Mouse (Mus musculus) myocyte (in vitro differentiated cells): ENCODE measurements around the gene Osbpl8.

Source experiments
- CEBPB ChIP-seq: IDR thresholded peaks from 2 replicates; pipeline ENCODE4 v1.6.1; 2011; ENCODE audit warnings: mild to moderate bottlenecking, moderate library complexity; ENCODE audit not compliant: poor library complexity, insufficient read depth, severe bottlenecking
- E2F4 ChIP-seq: IDR thresholded peaks from one replicate; pipeline ENCODE4 v1.6.1; 2011; ENCODE audit warnings: mild to moderate bottlenecking, control low read depth, moderate library complexity; ENCODE audit not compliant: insufficient read depth
- MAX ChIP-seq: IDR thresholded peaks from one replicate; pipeline ENCODE4 v1.6.1; 2011; ENCODE audit warnings: low read depth, mild to moderate bottlenecking, control low read depth
- MYOD1 ChIP-seq, 3 experiments: IDR thresholded peaks; one replicate each; pipeline ENCODE4 v1.6.1; 2011; ENCODE audit warnings: control low read depth in 2 of 3, low read depth in 2 of 3, mild to moderate bottlenecking in 2 of 3, moderate library complexity in 1 of 3; ENCODE audit not compliant: insufficient read length in 2 of 3, control insufficient read depth in 1 of 3
- MYOG ChIP-seq, 3 experiments: IDR thresholded peaks; one replicate each; pipeline ENCODE4 v1.6.1; 2011; ENCODE audit warnings: control low read depth in 2 of 3, low read depth in 2 of 3, mild to moderate bottlenecking in 2 of 3; ENCODE audit not compliant: insufficient read length in 2 of 3, control insufficient read depth in 1 of 3, insufficient read depth in 1 of 3
- POLR2A ChIP-seq: IDR thresholded peaks from one replicate; pipeline ENCODE4 v1.6.1; 2011; ENCODE audit warnings: low read depth, mild to moderate bottlenecking, control low read depth, moderate library complexity; ENCODE audit not compliant: insufficient read length
- POLR2AphosphoS2 ChIP-seq: IDR thresholded peaks from one replicate; pipeline ENCODE4 v1.6.1; 2011; ENCODE audit warnings: low read depth, control low read depth; ENCODE audit not compliant: insufficient read length
- REST ChIP-seq: IDR thresholded peaks from one replicate; pipeline ENCODE4 v1.6.1; 2011; ENCODE audit warnings: mild to moderate bottlenecking, control low read depth, moderate library complexity; ENCODE audit not compliant: insufficient read depth, insufficient read length
- SRF ChIP-seq: IDR thresholded peaks from one replicate; pipeline ENCODE4 v1.6.1; 2011; ENCODE audit warnings: low read depth; ENCODE audit not compliant: control insufficient read depth, insufficient read length
- TCF12 ChIP-seq: IDR thresholded peaks from one replicate; pipeline ENCODE4 v1.6.1; 2011; ENCODE audit warnings: mild to moderate bottlenecking, control low read depth; ENCODE audit not compliant: poor library complexity, insufficient read depth, severe bottlenecking
- USF1 ChIP-seq: IDR thresholded peaks from one replicate; pipeline ENCODE4 v1.6.1; 2011; ENCODE audit warnings: low read depth, mild to moderate bottlenecking, control low read depth, moderate library complexity

DNA sequence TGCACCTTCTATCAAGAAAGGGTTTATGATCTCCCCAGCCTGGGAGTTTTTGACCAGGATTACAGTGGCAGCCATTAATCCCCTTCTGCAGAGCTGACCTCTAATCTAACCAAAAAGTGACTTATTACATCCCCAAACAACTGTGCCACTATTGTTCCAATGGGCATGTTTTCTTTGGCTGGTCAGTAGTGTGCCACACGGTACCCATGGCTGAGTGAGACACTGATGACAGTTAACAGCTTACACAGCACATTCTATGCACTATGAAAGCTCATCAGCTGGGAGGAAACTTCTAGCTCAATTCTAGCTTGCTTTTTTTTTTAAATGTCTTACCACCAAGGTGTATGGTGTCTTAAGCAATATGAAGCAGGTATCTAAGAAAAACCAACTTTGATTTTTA is 25.4 kb upstream of the Osbpl8 start:
- TF ChIP-seq USF1: no peak
- no peak for TF ChIP-seq POLR2A
- TF ChIP-seq MAX: no peak
- TF ChIP-seq TCF12: no peak
- TF ChIP-seq POLR2AphosphoS2: no peak
- no peak for TF ChIP-seq CEBPB
- TF ChIP-seq E2F4: no peak
- TF ChIP-seq MYOG (IDR thresholded peaks at IDR 0.05; ENCODE audit: control insufficient read depth in 1 of 3, insufficient read depth in 1 of 3, insufficient read length in 2 of 3, low read depth in 2 of 3): no peak
- TF ChIP-seq MYOD1 (IDR thresholded peaks at IDR 0.05; ENCODE audit: control insufficient read depth in 1 of 3, insufficient read length in 2 of 3, low read depth in 2 of 3): no peak
- TF ChIP-seq REST: no peak
- no peak for TF ChIP-seq SRF
